Mouse (Mus musculus) midbrain, embryonic 15.5 days (tissue): ENCODE results near the gene Atg3. TPM values are rescaled to one million over a fixed set of nuclear protein-coding genes. Genes with fewer than 3 reads are reported as not detected.

Experiments used
- ATAC-seq: fragments of 200-750 bp; cut with Nextera tagmentation; replicated peaks from 2 replicates; pipeline ENCODE4 v1.8.0; 2017; ENCODE audit warnings: moderate TSS enrichment
- H3K27ac ChIP-seq: fragments of 300-500 bp; sonication (generic); 2 replicates; pipeline ENCODE4 v1.5.1; 2015; ENCODE audit warnings: mild to moderate bottlenecking, inconsistent platforms
- H3K27me3 ChIP-seq: fragments of 300-500 bp; sonication (generic); replicated peaks from 2 replicates; pipeline ENCODE4 v1.6.1; 2015; ENCODE audit warnings: inconsistent platforms
- H3K36me3 ChIP-seq: fragments of 300-500 bp; sonication (generic); replicated peaks from 2 replicates; pipeline ENCODE4 v1.6.1; 2015; ENCODE audit warnings: inconsistent platforms
- H3K4me1 ChIP-seq: fragments of 300-500 bp; sonication (generic); 2 replicates; pipeline ENCODE4 v1.6.1; 2015; ENCODE audit warnings: inconsistent platforms
- H3K4me2 ChIP-seq: fragments of 300-500 bp; sonication (generic); 2 replicates; pipeline ENCODE4 v1.6.1; 2015; ENCODE audit warnings: inconsistent platforms, mild to moderate bottlenecking, moderate library complexity
- H3K4me3 ChIP-seq: fragments of 300-500 bp; sonication (generic); 2 replicates; pipeline ENCODE4 v1.5.1; 2015; ENCODE audit warnings: mild to moderate bottlenecking, inconsistent platforms
- H3K9ac ChIP-seq: fragments of 300-500 bp; sonication (generic); 2 replicates; pipeline ENCODE4 v1.6.1; 2015; ENCODE audit warnings: mild to moderate bottlenecking, inconsistent platforms
- H3K9me3 ChIP-seq: fragments of 300-500 bp; sonication (generic); 2 replicates; pipeline ENCODE4 v1.6.1; 2016; ENCODE audit warnings: inconsistent platforms
- WGBS: fragments of 180-500 bp; shearing (Covaris S2); methylation state at CpG from one replicate; pipeline ENCODE4 v1.1.7; 2015; ENCODE audit warnings: mixed read lengths; 5-methylcytosine and 5-hydroxymethylcytosine counted together
- polyA plus RNA-seq: library from polyadenylated mRNA; unstranded; fragments of >200 nt; fragmentation: Nextera tagmentation; extraction: Ambion mirVana; gene quantifications from 2 replicates; pipeline ENCODE4 v1.2.1, GENCODE M21; 2015

Gene Atg3
- 53.8 and 56.7 TPM in 2 replicates for polyA plus RNA-seq

DNA sequence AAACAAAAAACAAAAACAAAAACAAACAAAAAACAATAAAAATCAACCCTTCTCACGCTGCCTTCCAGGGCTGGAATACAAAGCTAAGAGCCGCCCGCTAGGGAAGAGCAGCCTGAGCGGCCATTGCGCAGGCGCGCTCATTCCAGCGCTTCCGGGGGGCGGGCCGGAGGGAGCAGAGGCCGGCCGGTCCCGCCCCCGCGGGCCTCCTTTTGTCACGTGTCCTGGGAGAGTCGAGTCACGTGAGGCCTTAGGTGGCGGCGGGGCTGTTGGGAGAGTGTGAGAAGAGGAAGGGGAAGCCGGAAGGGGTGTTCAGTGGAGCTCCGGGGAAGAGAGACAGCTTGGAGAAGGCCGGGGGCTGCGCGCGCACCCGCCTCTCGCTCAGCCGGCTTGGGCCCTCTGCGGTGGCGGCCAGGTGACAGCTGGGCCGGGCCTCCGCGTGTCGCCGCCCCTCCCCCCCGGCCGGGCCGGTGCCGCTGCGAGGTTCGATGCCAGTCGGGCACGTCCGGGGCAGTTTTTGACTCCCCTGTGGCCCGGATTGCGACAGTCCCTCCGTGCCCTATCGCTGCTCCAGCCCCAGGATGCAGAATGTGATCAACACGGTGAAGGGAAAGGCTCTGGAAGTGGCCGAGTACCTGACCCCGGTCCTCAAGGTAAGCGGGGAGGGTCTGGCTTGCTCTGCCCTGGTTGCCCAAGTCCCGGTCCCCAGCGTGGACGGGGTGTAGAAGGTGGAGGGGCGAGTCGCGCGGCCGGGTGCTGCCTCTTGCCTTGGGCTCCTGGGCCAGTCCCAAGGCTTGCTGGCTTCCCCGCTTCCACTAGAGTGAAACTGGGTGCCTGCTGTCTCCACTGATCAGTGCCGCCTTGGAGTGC, at the start of gene Atg3, which contains the start of gene Slc35a5:
Gene Atg3 (plus strand): TSS at position 264 of the 867 bp plus-strand sequence.
Gene Slc35a5 (minus strand): TSS at position 185 of the 867 bp plus-strand sequence.
- H3K27ac ChIP-seq = peak within 1 kb of the TSS; percentile 94
- H3K27me3 ChIP-seq = no peaks in the 10 kb centered on the region
- 0 out of 2 replicates have a peak, but pooled peaks cover 4% of the 10 kb centered on the region for H3K36me3 ChIP-seq
- peak within 1 kb of the TSS; percentile 64 for H3K4me2 ChIP-seq
- under 1% methylated on average over 58 of the region's 64 CpGs for WGBS
- H3K4me1 ChIP-seq = peaks cover 33% of the 10 kb centered on the region
- peak; percentile 98 for ATAC-seq
- H3K9ac ChIP-seq = peak within 1 kb of the TSS; percentile 95
- H3K4me3 ChIP-seq = peak within 1 kb of the TSS; percentile 98
- H3K9me3 ChIP-seq = no peaks in the 10 kb centered on the region

- Histone ChIP-seq H3K36me3 (no peaks in the 10 kb centered on the region), H3K27ac (no peak overlapping the region), H3K9ac (no peak overlapping the region), H3K9me3 (no peaks in the 10 kb centered on the region), H3K4me3 (no peak overlapping the region), H3K4me2 (no peak overlapping the region), H3K27me3 (no peaks in the 10 kb centered on the region), H3K4me1 (no peaks in the 10 kb centered on the region)
- ATAC-seq = no peak
- WGBS = 86% methylated on average over 4 of the region's 4 CpGs
These were observed 48.1 kb upstream of the Atg3 start for GRCm38 (mm10) chr16:45110498-45110897.

DNA sequence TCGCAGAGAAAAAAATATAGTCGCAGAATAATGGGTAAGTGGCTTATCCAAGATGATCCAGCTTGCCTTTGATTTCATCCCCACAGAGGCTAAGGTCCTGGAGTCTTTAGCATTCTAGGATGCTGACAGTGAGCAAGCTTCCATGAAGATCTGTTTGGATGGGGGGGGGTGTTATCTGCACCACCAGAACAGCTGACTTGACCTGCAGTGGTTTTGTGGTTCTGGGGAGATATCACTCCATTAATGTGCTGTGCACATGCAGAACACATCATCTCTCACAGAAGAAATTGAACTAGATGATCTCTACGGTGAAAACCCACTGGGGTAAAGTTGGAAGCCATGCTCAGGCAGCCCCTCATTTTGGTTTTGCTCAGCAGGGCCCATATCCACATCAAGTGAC, 41.4 kb upstream of the Atg3 start:
- H3K9me3 ChIP-seq = no peaks in the 10 kb centered on the region

GRCm38 (mm10) chr16:45118760-45119159, 39.8 kb upstream of the Atg3 start:
- Histone ChIP-seq H3K9me3 (no peaks in the 10 kb centered on the region), H3K36me3 (no peaks in the 10 kb centered on the region), H3K27ac (no peak overlapping the region), H3K27me3 (no peaks in the 10 kb centered on the region), H3K9ac (no peak overlapping the region), H3K4me2 (no peak overlapping the region), H3K4me3 (no peak overlapping the region), H3K4me1 (no peaks in the 10 kb centered on the region)
- 82% methylated on average over 3 of the region's 3 CpGs for WGBS
- no peak for ATAC-seq

More for the DNA sequence above, 41.4 kb upstream of the Atg3 start:
- WGBS = 89% methylated on average over 3 of the region's 3 CpGs
- H3K4me3 ChIP-seq = no peak overlapping the region
- no peak overlapping the region for H3K4me2 ChIP-seq
- no peak overlapping the region for H3K27ac ChIP-seq
- no peak for ATAC-seq
- H3K9ac ChIP-seq = no peak overlapping the region
- no peaks in the 10 kb centered on the region for H3K4me1 ChIP-seq
- H3K27me3 ChIP-seq = no peaks in the 10 kb centered on the region
- no peaks in the 10 kb centered on the region for H3K36me3 ChIP-seq

GRCm38 (mm10) chr16:45120844-45121425, 37.6 kb upstream of the Atg3 start:
- no peaks in the 10 kb centered on the region for H3K4me1 ChIP-seq
- no peaks in the 10 kb centered on the region for H3K9me3 ChIP-seq
- H3K4me2 ChIP-seq = no peak overlapping the region
- H3K27ac ChIP-seq = no peak overlapping the region
- no peak overlapping the region for H3K9ac ChIP-seq
- no peaks in the 10 kb centered on the region for H3K27me3 ChIP-seq
- H3K36me3 ChIP-seq = no peaks in the 10 kb centered on the region
- no peak overlapping the region for H3K4me3 ChIP-seq
- ATAC-seq = no peak
- WGBS = 69% methylated on average over 5 of the region's 5 CpGs

- no peaks in the 10 kb centered on the region for H3K27me3 ChIP-seq
- H3K4me1 ChIP-seq = no peaks in the 10 kb centered on the region
- H3K4me3 ChIP-seq = no peak overlapping the region
- no peaks in the 10 kb centered on the region for H3K9me3 ChIP-seq
- WGBS = 71% methylated on average over 5 of the region's 5 CpGs
- H3K4me2 ChIP-seq = no peak overlapping the region
- H3K36me3 ChIP-seq = no peaks in the 10 kb centered on the region
- no peak overlapping the region for H3K9ac ChIP-seq
- ATAC-seq = no peak
- no peak overlapping the region for H3K27ac ChIP-seq
These were observed 36.0 kb upstream of the Atg3 start for GRCm38 (mm10) chr16:45122571-45122970.

- ATAC-seq = no peak
- Histone ChIP-seq H3K9me3 (no peaks in the 10 kb centered on the region), H3K36me3 (no peaks in the 10 kb centered on the region), H3K27me3 (no peaks in the 10 kb centered on the region), H3K4me1 (no peaks in the 10 kb centered on the region), H3K27ac (no peak overlapping the region), H3K9ac (no peak overlapping the region), H3K4me3 (no peak overlapping the region), H3K4me2 (no peak overlapping the region)
- 69% methylated on average over 9 of the region's 9 CpGs for WGBS
These were observed 34.1 kb upstream of the Atg3 start for GRCm38 (mm10) chr16:45124230-45125203.

GRCm38 (mm10) chr16:45127936-45128710, 30.5 kb upstream of the Atg3 start:
- Histone ChIP-seq H3K4me2 (no peak overlapping the region), H3K9me3 (no peaks in the 10 kb centered on the region), H3K4me1 (no peaks in the 10 kb centered on the region), H3K4me3 (no peak overlapping the region), H3K27me3 (no peaks in the 10 kb centered on the region), H3K36me3 (no peaks in the 10 kb centered on the region), H3K9ac (no peak overlapping the region), H3K27ac (no peak overlapping the region)
- no peak for ATAC-seq
- 85% methylated on average over 2 of the region's 2 CpGs for WGBS

DNA sequence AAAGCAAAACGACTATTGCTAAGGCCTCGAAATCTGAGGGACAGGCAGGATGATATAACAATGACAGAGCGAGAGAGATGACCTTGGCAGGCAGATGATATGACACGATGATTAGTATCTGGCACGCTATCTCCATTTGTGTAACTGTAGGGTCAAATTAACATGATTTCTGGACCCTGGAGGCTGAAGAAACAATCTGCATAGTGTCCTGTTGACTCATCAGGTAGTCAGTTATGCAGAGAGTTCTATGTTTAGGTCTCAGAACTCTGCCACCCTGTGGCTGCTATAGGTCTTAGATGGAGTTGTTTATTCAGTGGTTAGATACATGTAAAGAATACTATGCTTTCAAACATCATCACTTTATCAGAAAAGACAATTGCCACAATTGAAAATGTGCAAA, 16.9 kb upstream of the Atg3 start:
- ATAC-seq = no peak
- H3K27me3 ChIP-seq = no peaks in the 10 kb centered on the region
- no peak overlapping the region for H3K9ac ChIP-seq
- peaks cover 58% of the 10 kb centered on the region for H3K36me3 ChIP-seq
- 91% methylated on average over 5 of the region's 5 CpGs for WGBS
- H3K27ac ChIP-seq = no peak overlapping the region
- no peak overlapping the region for H3K4me3 ChIP-seq
- H3K4me1 ChIP-seq = no peaks in the 10 kb centered on the region
- H3K4me2 ChIP-seq = no peak overlapping the region
- H3K9me3 ChIP-seq = no peaks in the 10 kb centered on the region

- Histone ChIP-seq H3K4me1 (no peaks in the 10 kb centered on the region), H3K4me3 (no peak overlapping the region), H3K36me3 (peaks cover 58% of the 10 kb centered on the region), H3K27ac (no peak overlapping the region), H3K27me3 (no peaks in the 10 kb centered on the region), H3K9ac (no peak overlapping the region), H3K9me3 (no peaks in the 10 kb centered on the region), H3K4me2 (no peak overlapping the region)
- ATAC-seq = no peak
- whole genome bisulfite sequencing = 89% methylated on average over 5 of the region's 5 CpGs
These were observed 16.0 kb upstream of the Atg3 start for GRCm38 (mm10) chr16:45142565-45142964.

- 95% methylated on average over 6 of the region's 6 CpGs for WGBS
- H3K9ac ChIP-seq = no peak overlapping the region
- no peaks in the 10 kb centered on the region for H3K27me3 ChIP-seq
- H3K4me3 ChIP-seq = no peak overlapping the region
- no peaks in the 10 kb centered on the region for H3K4me1 ChIP-seq
- no peak overlapping the region for H3K4me2 ChIP-seq
- H3K36me3 ChIP-seq = peaks cover 50% of the 10 kb centered on the region
- H3K9me3 ChIP-seq = no peaks in the 10 kb centered on the region
- ATAC-seq = no peak
- no peak overlapping the region for H3K27ac ChIP-seq
These were observed 13.5 kb upstream of the Atg3 start for GRCm38 (mm10) chr16:45145119-45145518.
